Mouse (Mus musculus) urinary bladder, adult 2 months (tissue): ENCODE data around the gene Fnbp1. TPM values are rescaled to one million over a fixed set of nuclear protein-coding genes. Genes with fewer than 3 reads are reported as not detected.

Source experiments
- polyA plus RNA-seq: library from polyadenylated mRNA; depleted of rRNA; stranded (reverse); fragments of >200 nt; gene quantifications from 2 replicates; pipeline ENCODE4 v1.2.3, GENCODE M21; 2012; rRNA removed

Fnbp1 gene
- polyA plus RNA-seq, 1 experiment: 167 TPM

Other genes starting within 250 kb of the Fnbp1 start
- gene Ptges, start 212.1 kb downstream of the Fnbp1 start, polyA plus RNA-seq: 64.8 and 69.3 TPM in 2 replicates
- 45.0 and 47.1 TPM in 2 replicates for gene Tor1b, start 189.0 kb downstream of the Fnbp1 start, polyA plus RNA-seq
- gene Tor1a, start 174.1 kb downstream of the Fnbp1 start, polyA plus RNA-seq: 36.9 and 46.8 TPM in 2 replicates
- gene BC005624, start 159.8 kb downstream of the Fnbp1 start, polyA plus RNA-seq: 68.9 and 69.1 TPM in 2 replicates
- 13.5 and 14.7 TPM in 2 replicates for gene Usp20, start 159.7 kb downstream of the Fnbp1 start, polyA plus RNA-seq
- 24.2 and 27.0 TPM in 2 replicates for gene Gpr107, start 10.3 kb upstream of the Fnbp1 start, polyA plus RNA-seq
- gene Ncs1, start 103.8 kb upstream of the Fnbp1 start, polyA plus RNA-seq: 6.4 and 8.7 TPM in 2 replicates
- 45.4 and 53.8 TPM in 2 replicates for gene Hmcn2, start 172.4 kb upstream of the Fnbp1 start, polyA plus RNA-seq